Mouse (Mus musculus): ENCODE data around the gene Sox9. TPM values are rescaled to one million over a fixed set of nuclear protein-coding genes. Genes with fewer than 3 reads are reported as not detected.

Sox9 gene
- polyA plus RNA-seq, 1 experiment from 2014 or later = 107 TPM

DNA sequence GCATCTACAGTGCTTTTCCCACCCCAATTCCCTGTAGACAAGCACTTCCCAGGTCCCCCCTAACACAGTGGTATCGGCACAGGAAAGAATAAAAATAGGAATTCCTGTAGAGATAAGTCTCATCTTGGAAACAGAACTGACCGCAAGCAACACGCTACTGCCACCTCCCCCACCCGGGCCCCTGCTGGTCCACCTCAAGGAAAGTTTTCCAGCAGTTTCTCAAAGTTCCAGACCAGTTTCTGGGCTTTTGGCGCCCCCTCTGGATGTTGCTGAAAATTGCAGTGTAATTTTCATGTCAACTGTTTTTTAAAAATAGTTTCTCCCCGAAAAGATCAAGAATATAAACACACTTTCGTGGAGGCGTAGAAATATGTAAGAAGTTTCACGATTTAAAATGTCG, 2.3 kb upstream of the Sox9 start:
- Histone ChIP-seq H3K36me3 (ENCODE audit: control insufficient read depth, insufficient read depth, low read length) (no peaks in the 10 kb centered on the region), H3K9ac (ENCODE audit: low read length) (no peak overlapping the region), H3K9me3 (ENCODE audit: control insufficient read depth, low read length) (no peaks in the 10 kb centered on the region), H3K4me3 (ENCODE audit: low read depth, low read length) (no peak overlapping the region), H3K4me2 (no peak overlapping the region), H3K4me1 (ENCODE audit: control insufficient read depth, insufficient read depth, low read length) (peaks cover 21% of the 10 kb centered on the region), H3K27me3 (ENCODE audit: control insufficient read depth, insufficient read depth, low read length) (peaks cover 27% of the 10 kb centered on the region), H3K27ac (ENCODE audit: low read depth, low read length) (no peak overlapping the region)
- DNase-seq (ENCODE audit: low spot score, missing footprints) = peak; percentile 94
- WGBS = 1% methylated on average over 10 of the region's 10 CpGs
- no peak for ATAC-seq (ENCODE audit: low FRiP score)

DNA sequence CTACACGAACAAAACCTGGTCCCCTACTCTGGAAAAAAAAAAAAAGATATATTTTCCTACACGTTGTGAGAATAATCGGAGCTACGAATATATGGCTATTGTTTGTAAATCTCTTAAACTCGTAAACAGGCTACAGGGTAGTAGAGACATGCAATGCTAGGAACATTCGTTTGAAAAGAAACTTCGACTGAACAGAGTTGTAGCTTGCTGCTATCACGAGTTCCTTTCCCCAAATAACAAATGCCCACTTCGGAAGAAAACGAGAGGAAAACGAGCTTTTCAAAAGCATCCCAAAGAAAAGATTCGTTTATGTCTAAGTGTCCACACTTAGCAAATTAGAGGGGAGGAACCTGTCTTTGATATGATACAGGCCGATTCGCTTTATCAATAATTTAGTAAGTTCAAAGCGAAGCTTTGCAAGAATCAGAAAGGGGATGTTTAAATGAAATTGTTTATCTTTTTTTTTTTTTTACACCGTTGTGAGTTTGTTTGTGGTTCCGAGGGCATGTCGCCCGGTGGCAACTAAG, 1.6 kb upstream of the Sox9 start:
- 6% methylated on average over 19 of the region's 19 CpGs for WGBS
- Histone ChIP-seq H3K4me1 (ENCODE audit: control insufficient read depth, insufficient read depth, low read length) (peaks cover 27% of the 10 kb centered on the region), H3K27ac (ENCODE audit: low read depth, low read length) (no peak overlapping the region), H3K9me3 (ENCODE audit: control insufficient read depth, low read length) (no peaks in the 10 kb centered on the region), H3K36me3 (ENCODE audit: control insufficient read depth, insufficient read depth, low read length) (no peaks in the 10 kb centered on the region), H3K27me3 (ENCODE audit: control insufficient read depth, insufficient read depth, low read length) (peaks cover 27% of the 10 kb centered on the region), H3K4me2 (peak overlapping the region; percentile 87), H3K9ac (ENCODE audit: low read length) (peak overlapping the region; percentile 63), H3K4me3 (ENCODE audit: low read depth, low read length) (peak overlapping the region; percentile 83)
- DNase-seq (ENCODE audit: low spot score, missing footprints) (peak; percentile 91), ATAC-seq (ENCODE audit: low FRiP score) (no peak)

DNA sequence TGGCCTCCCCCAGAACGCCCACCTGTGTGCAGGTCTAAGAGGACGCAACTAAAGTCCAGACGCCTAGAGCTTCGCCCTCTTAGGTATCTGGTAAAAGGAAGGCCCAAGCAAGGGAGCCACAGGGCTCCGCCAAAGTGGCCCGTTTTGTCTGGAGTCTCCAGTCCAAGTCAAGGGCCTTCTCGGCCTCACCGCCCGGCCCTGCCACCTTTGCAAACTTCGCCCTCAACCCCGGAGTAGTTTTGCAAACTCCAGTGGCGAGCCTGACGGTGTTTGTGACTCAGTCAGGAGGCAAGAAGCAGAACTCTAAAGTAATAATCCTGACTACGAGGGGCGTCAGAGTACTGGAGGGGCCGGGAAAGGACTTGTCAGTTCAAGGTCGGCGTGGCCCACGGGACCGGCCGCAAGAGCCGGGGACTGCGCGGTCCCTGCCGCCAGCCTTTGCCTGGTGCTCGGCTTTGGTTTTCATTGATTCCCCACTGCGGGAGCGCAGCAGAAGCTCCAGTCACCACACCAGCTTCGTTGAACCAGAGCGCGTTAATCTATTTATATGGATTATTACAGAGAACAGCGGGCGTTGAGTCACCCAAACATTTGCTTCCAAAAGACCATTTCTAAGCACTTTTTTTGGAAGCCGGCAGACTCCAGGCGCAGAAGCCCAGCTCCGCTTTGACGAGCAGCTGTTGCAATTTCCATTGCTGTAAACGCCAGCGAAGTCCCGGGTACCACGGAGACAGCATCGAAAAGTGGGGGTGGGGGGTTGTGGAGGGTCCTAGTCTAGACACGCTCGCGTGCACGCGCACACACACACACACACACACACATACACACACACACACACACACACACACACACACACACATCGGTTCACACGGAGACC, 751 bp upstream of the Sox9 start:
- Histone ChIP-seq H3K36me3 (ENCODE audit: control insufficient read depth, insufficient read depth, low read length) (no peaks in the 10 kb centered on the region), H3K9ac (ENCODE audit: low read length) (peak overlapping the region; percentile 63), H3K4me1 (ENCODE audit: control insufficient read depth, insufficient read depth, low read length) (peaks cover 29% of the 10 kb centered on the region), H3K4me3 (ENCODE audit: low read depth, low read length) (peak overlapping the region; percentile 83), H3K27ac (ENCODE audit: low read depth, low read length) (peak overlapping the region; percentile 80), H3K27me3 (ENCODE audit: control insufficient read depth, insufficient read depth, low read length) (peaks cover 27% of the 10 kb centered on the region), H3K9me3 (ENCODE audit: control insufficient read depth, low read length) (no peaks in the 10 kb centered on the region), H3K4me2 (peak overlapping the region; percentile 87)
- peak; percentile 97 for DNase-seq (ENCODE audit: low spot score, missing footprints)
- under 1% methylated on average over 49 of the region's 49 CpGs for whole genome bisulfite sequencing
- peak; percentile 62 for ATAC-seq (ENCODE audit: low FRiP score)

- H3K4me1 ChIP-seq (ENCODE audit: control insufficient read depth, insufficient read depth, low read length) = peaks cover 32% of the 10 kb centered on the region
- peaks cover 24% of the 10 kb centered on the region for H3K27me3 ChIP-seq (ENCODE audit: control insufficient read depth, insufficient read depth, low read length)
- H3K36me3 ChIP-seq (ENCODE audit: control insufficient read depth, insufficient read depth, low read length) = no peaks in the 10 kb centered on the region
- H3K4me3 ChIP-seq (ENCODE audit: low read depth, low read length) = peak overlapping the region; percentile 83
- peak; percentile 98 for DNase-seq (ENCODE audit: low spot score, missing footprints)
- no peaks in the 10 kb centered on the region for H3K9me3 ChIP-seq (ENCODE audit: control insufficient read depth, low read length)
- H3K27ac ChIP-seq (ENCODE audit: low read depth, low read length) = peak overlapping the region; percentile 92
- H3K9ac ChIP-seq (ENCODE audit: low read length) = peak overlapping the region; percentile 71
- peak overlapping the region; percentile 87 for H3K4me2 ChIP-seq
- under 1% methylated on average over 73 of the region's 75 CpGs for WGBS
- peak; percentile 45 for ATAC-seq (ENCODE audit: low FRiP score)
Observed at GRCm38 (mm10) chr11:112782357-112783121, 515 bp downstream of the Sox9 start.

DNA sequence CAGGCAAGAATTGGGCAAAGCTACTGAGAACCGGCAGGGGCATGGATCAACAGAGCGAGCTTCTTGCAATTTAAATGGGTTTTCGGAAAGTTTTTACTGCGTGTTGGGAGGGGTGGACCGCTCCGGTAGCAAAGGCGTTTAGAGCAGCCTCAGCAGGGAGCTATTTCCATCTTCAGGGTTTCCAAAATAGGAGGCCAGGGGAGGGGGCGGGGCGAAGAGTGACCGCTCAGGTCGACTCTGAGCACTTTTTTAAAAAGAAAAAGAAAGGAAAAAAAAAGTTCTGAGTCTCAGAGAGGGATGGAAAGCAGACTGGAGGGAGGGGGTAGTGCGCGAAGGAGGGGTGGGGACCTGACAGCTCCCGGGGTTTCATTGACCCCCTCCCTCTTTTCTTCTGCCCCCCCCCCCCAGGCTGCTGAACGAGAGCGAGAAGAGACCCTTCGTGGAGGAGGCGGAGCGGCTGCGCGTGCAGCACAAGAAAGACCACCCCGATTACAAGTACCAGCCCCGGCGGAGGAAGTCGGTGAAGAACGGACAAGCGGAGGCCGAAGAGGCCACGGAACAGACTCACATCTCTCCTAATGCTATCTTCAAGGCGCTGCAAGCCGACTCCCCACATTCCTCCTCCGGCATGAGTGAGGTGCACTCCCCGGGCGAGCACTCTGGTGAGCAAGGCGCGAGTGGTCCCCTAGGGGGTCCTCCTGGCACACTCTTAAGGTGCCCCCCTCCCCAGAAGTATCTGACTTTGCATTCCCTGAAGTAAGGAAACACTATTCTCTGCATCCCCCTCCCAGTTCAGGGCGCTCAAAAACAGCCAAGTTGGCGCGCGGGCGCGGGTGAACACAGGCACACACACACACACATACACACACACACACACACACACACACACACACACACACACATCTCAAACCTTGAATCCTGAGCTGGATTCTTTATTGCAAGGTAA, 1.6 kb downstream of the Sox9 start:
- WGBS = under 1% methylated on average over 42 of the region's 42 CpGs
- H3K4me1 ChIP-seq (ENCODE audit: control insufficient read depth, insufficient read depth, low read length) = peaks cover 30% of the 10 kb centered on the region
- no peak for ATAC-seq (ENCODE audit: low FRiP score)

DNA sequence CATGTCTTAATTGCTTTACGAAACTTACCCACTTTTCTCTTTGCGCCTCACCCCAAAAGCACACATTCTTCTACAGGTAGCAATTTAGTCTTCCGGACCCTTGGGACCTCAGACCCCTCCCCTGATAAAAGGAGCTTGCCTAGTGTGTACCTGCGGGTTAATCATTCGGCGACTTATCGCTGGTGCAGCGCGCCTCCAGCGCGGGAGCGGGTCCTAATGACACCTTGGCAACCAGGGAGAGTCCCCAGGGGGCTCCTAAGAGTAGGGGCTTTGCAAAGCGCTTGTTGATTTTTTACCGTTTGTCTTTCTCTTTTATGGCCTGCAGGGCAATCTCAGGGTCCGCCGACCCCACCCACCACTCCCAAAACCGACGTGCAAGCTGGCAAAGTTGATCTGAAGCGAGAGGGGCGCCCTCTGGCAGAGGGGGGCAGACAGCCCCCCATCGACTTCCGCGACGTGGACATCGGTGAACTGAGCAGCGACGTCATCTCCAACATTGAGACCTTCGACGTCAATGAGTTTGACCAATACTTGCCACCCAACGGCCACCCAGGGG, 2.4 kb downstream of the Sox9 start:
- Histone ChIP-seq H3K9me3 (ENCODE audit: control insufficient read depth, low read length) (no peaks in the 10 kb centered on the region), H3K9ac (ENCODE audit: low read length) (peak overlapping the region; percentile 71), H3K4me3 (ENCODE audit: low read depth, low read length) (peak overlapping the region; percentile 83), H3K36me3 (ENCODE audit: control insufficient read depth, insufficient read depth, low read length) (no peaks in the 10 kb centered on the region), H3K4me2 (peak overlapping the region; percentile 87), H3K4me1 (ENCODE audit: control insufficient read depth, insufficient read depth, low read length) (peaks cover 29% of the 10 kb centered on the region), H3K27me3 (ENCODE audit: control insufficient read depth, insufficient read depth, low read length) (peaks cover 6% of the 10 kb centered on the region), H3K27ac (ENCODE audit: low read depth, low read length) (peak overlapping the region; percentile 30; the same call in 1 of the 2 replicates)
- ATAC-seq (ENCODE audit: low FRiP score) (no peak), DNase-seq (ENCODE audit: low spot score, missing footprints) (peak; percentile 93)
- 5% methylated on average over 30 of the region's 30 CpGs for WGBS

More for the DNA sequence above, 1.6 kb downstream of the Sox9 start:
- Histone ChIP-seq H3K36me3 (ENCODE audit: control insufficient read depth, insufficient read depth, low read length) (no peaks in the 10 kb centered on the region), H3K4me2 (peak overlapping the region; percentile 87), H3K9ac (ENCODE audit: low read length) (peak overlapping the region; percentile 71), H3K4me3 (ENCODE audit: low read depth, low read length) (peak overlapping the region; percentile 83), H3K27ac (ENCODE audit: low read depth, low read length) (peak overlapping the region; percentile 92), H3K27me3 (ENCODE audit: control insufficient read depth, insufficient read depth, low read length) (peaks cover 14% of the 10 kb centered on the region), H3K9me3 (ENCODE audit: control insufficient read depth, low read length) (no peaks in the 10 kb centered on the region)
- DNase-seq (ENCODE audit: low spot score, missing footprints) = peak; percentile 96

- WGBS = 4% methylated on average over 29 of the region's 34 CpGs
- Histone ChIP-seq H3K9me3 (ENCODE audit: control insufficient read depth, low read length) (no peaks in the 10 kb centered on the region), H3K27ac (ENCODE audit: low read depth, low read length) (peak overlapping the region; percentile 51; the same call in 1 of the 2 replicates), H3K9ac (ENCODE audit: low read length) (peak overlapping the region; percentile 71), H3K4me1 (ENCODE audit: control insufficient read depth, insufficient read depth, low read length) (peaks cover 25% of the 10 kb centered on the region), H3K36me3 (ENCODE audit: control insufficient read depth, insufficient read depth, low read length) (no peaks in the 10 kb centered on the region), H3K4me2 (peak overlapping the region; percentile 87), H3K4me3 (ENCODE audit: low read depth, low read length) (peak overlapping the region; percentile 83), H3K27me3 (ENCODE audit: control insufficient read depth, insufficient read depth, low read length) (peaks cover 5% of the 10 kb centered on the region; the same call in 1 of the 2 replicates)
- ATAC-seq (ENCODE audit: low FRiP score) (peak; percentile 10; the same call in 1 of the 2 replicates), DNase-seq (ENCODE audit: low spot score, missing footprints) (peak; percentile 98)
Observed at GRCm38 (mm10) chr11:112784903-112785381, 2.9 kb downstream of the Sox9 start.

GRCm38 (mm10) chr11:112785581-112785980, 3.6 kb downstream of the Sox9 start:
- H3K4me3 ChIP-seq (ENCODE audit: low read depth, low read length) = peak overlapping the region; percentile 83
- H3K4me2 ChIP-seq = peak overlapping the region; percentile 87
- H3K27ac ChIP-seq (ENCODE audit: low read depth, low read length) = no peak overlapping the region
- peaks cover 25% of the 10 kb centered on the region for H3K4me1 ChIP-seq (ENCODE audit: control insufficient read depth, insufficient read depth, low read length)
- H3K27me3 ChIP-seq (ENCODE audit: control insufficient read depth, insufficient read depth, low read length) = peaks cover 5% of the 10 kb centered on the region; the same call in 1 of the 2 replicates
- no peaks in the 10 kb centered on the region for H3K9me3 ChIP-seq (ENCODE audit: control insufficient read depth, low read length)
- DNase-seq (ENCODE audit: low spot score, missing footprints) (peak; percentile 87), ATAC-seq (ENCODE audit: low FRiP score) (no peak)
- 27% methylated on average over 8 of the region's 8 CpGs for WGBS
- peak overlapping the region; percentile 71; the same call in 1 of the 2 replicates for H3K9ac ChIP-seq (ENCODE audit: low read length)
- no peaks in the 10 kb centered on the region for H3K36me3 ChIP-seq (ENCODE audit: control insufficient read depth, insufficient read depth, low read length)
